Mouse (Mus musculus): ENCODE data around the gene Cmtm5. TPM values are rescaled to one million over a fixed set of nuclear protein-coding genes. Genes with fewer than 3 reads are reported as not detected.

The Cmtm5 gene
- polyA plus RNA-seq, 1 experiment, result 3.3 TPM

Other genes starting within 250 kb of the Cmtm5 start
- 47.2 and 50.6 TPM in 2 replicates for gene Acin1, start 249.3 kb upstream of the Cmtm5 start, polyA plus RNA-seq (2012; ENCODE audit: insufficient read depth, insufficient read length, missing spikeins)
- gene Gm29776, start 237.4 kb upstream of the Cmtm5 start, polyA plus RNA-seq (2012; ENCODE audit: insufficient read depth, insufficient read length, missing spikeins), result not detected in 2 replicates
- not detected in 2 replicates for gene Cebpe, start 224.1 kb upstream of the Cmtm5 start, polyA plus RNA-seq (2012; ENCODE audit: insufficient read depth, insufficient read length, missing spikeins)
- 2.4 and 2.8 TPM in 2 replicates for gene Slc7a8, start 154.3 kb upstream of the Cmtm5 start, polyA plus RNA-seq (2012; ENCODE audit: insufficient read depth, insufficient read length, missing spikeins)
- gene Rnf212b, start 122.1 kb upstream of the Cmtm5 start, polyA plus RNA-seq (2012; ENCODE audit: insufficient read depth, insufficient read length, missing spikeins), result 1.5 and 2.0 TPM in 2 replicates
- gene Homez, start 65.3 kb upstream of the Cmtm5 start, polyA plus RNA-seq (2012; ENCODE audit: insufficient read depth, insufficient read length, missing spikeins), result 3.3 and 4.6 TPM in 2 replicates
- gene Ppp1r3e, start 58.7 kb upstream of the Cmtm5 start, polyA plus RNA-seq (2012; ENCODE audit: insufficient read depth, insufficient read length, missing spikeins), result 15.9 and 20.3 TPM in 2 replicates
- 26.3 and 28.2 TPM in 2 replicates for gene Bcl2l2, start 52.9 kb upstream of the Cmtm5 start, polyA plus RNA-seq (2012; ENCODE audit: insufficient read depth, insufficient read length, missing spikeins)
- not detected in 2 replicates for gene Gm20521, start 52.8 kb upstream of the Cmtm5 start, polyA plus RNA-seq (2012; ENCODE audit: insufficient read depth, insufficient read length, missing spikeins)
- gene Pabpn1, start 43.8 kb upstream of the Cmtm5 start, polyA plus RNA-seq (2012; ENCODE audit: insufficient read depth, insufficient read length, missing spikeins), result 75.5 and 89.7 TPM in 2 replicates
- 4.9 and 6.6 TPM in 2 replicates for gene Slc22a17, start 23.1 kb upstream of the Cmtm5 start, polyA plus RNA-seq (2012; ENCODE audit: insufficient read depth, insufficient read length, missing spikeins)
- 2.6 and 3.4 TPM in 2 replicates for gene Efs, start 10.1 kb upstream of the Cmtm5 start, polyA plus RNA-seq (2012; ENCODE audit: insufficient read depth, insufficient read length, missing spikeins)
- not detected in 2 replicates for gene Il25, start 3.6 kb upstream of the Cmtm5 start, polyA plus RNA-seq (2012; ENCODE audit: insufficient read depth, insufficient read length, missing spikeins)
- gene Myh6, start 30.7 kb downstream of the Cmtm5 start, polyA plus RNA-seq (2012; ENCODE audit: insufficient read depth, insufficient read length, missing spikeins), result not detected in 2 replicates
- not detected in 2 replicates for gene Gm17428, start 40.7 kb downstream of the Cmtm5 start, polyA plus RNA-seq (2012; ENCODE audit: insufficient read depth, insufficient read length, missing spikeins)
- gene Myh7, start 58.4 kb downstream of the Cmtm5 start, polyA plus RNA-seq (2012; ENCODE audit: insufficient read depth, insufficient read length, missing spikeins), result 12.0 and 23.5 TPM in 2 replicates
- 22.0 and 27.3 TPM in 2 replicates for gene Ngdn, start 79.2 kb downstream of the Cmtm5 start, polyA plus RNA-seq (2012; ENCODE audit: insufficient read depth, insufficient read length, missing spikeins)
- gene Zfhx2, start 156.1 kb downstream of the Cmtm5 start, polyA plus RNA-seq (2012; ENCODE audit: insufficient read depth, insufficient read length, missing spikeins), result 2.3 and 2.5 TPM in 2 replicates
- gene Thtpa, start 158.5 kb downstream of the Cmtm5 start, polyA plus RNA-seq (2012; ENCODE audit: insufficient read depth, insufficient read length, missing spikeins), result 9.0 and 15.6 TPM in 2 replicates
- gene Ap1g2, start 170.3 kb downstream of the Cmtm5 start, polyA plus RNA-seq (2012; ENCODE audit: insufficient read depth, insufficient read length, missing spikeins), result 16.9 and 20.8 TPM in 2 replicates
- not detected in 2 replicates for gene Jph4, start 180.7 kb downstream of the Cmtm5 start, polyA plus RNA-seq (2012; ENCODE audit: insufficient read depth, insufficient read length, missing spikeins)